Mouse (Mus musculus) CH12.LX (cell line): ENCODE data around the gene Kcnh2.

Source experiments
- CTCF ChIP-seq, 2 experiments: IDR thresholded peaks in 1 of 2; conservative IDR thresholded peaks in 1 of 2; 2 replicates each; pipeline ENCODE4 v1.5.1; 2011 to 2012; ENCODE audit warnings: low read depth in 2 of 2, low read length in 2 of 2, improper control_type of control experiment in 1 of 2, inconsistent platforms in 1 of 2, mild to moderate bottlenecking in 1 of 2, moderate library complexity in 1 of 2
- ELF1 ChIP-seq: IDR thresholded peaks from 2 replicates; pipeline ENCODE4 v1.6.1; 2014; ENCODE audit warnings: low read depth, mild to moderate bottlenecking, inconsistent platforms, low read length, improper control_type of control experiment
- HCFC1 ChIP-seq: IDR thresholded peaks from 2 replicates; pipeline ENCODE4 v1.6.1; 2012; ENCODE audit warnings: low read depth, mild to moderate bottlenecking, inconsistent platforms, low read length, improper control_type of control experiment
- JUND ChIP-seq: conservative IDR thresholded peaks from 2 replicates; pipeline ENCODE4 v1.6.1; 2011; ENCODE audit warnings: low read depth, low read length, improper control_type of control experiment
- MAFK ChIP-seq: IDR thresholded peaks from 2 replicates; pipeline ENCODE4 v1.6.1; 2011; ENCODE audit warnings: low read length, improper control_type of control experiment; ENCODE audit not compliant: insufficient replicate concordance
- MXI1 ChIP-seq: IDR thresholded peaks from 2 replicates; pipeline ENCODE4 v1.6.1; 2011; ENCODE audit warnings: mild to moderate bottlenecking, low read depth, low read length, improper control_type of control experiment
- NELFE ChIP-seq: IDR thresholded peaks from 2 replicates; pipeline ENCODE4 v1.6.1; 2011; ENCODE audit warnings: low read depth, low read length, improper control_type of control experiment
- RAD21 ChIP-seq: IDR thresholded peaks from 2 replicates; pipeline ENCODE4 v1.6.1; 2011; ENCODE audit warnings: low read depth, mild to moderate bottlenecking, low read length, improper control_type of control experiment, moderate library complexity
- RCOR1 ChIP-seq: conservative IDR thresholded peaks from 2 replicates; pipeline ENCODE4 v1.6.1; 2012; ENCODE audit warnings: low read depth, mild to moderate bottlenecking, inconsistent platforms, low read length, improper control_type of control experiment
- SIN3A ChIP-seq: IDR thresholded peaks from 2 replicates; pipeline ENCODE4 v1.6.1; 2012; ENCODE audit warnings: low read length, improper control_type of control experiment, inconsistent platforms
- USF1 ChIP-seq: IDR thresholded peaks from 2 replicates; pipeline ENCODE4 v1.6.1; 2014; ENCODE audit warnings: low read depth, mild to moderate bottlenecking, inconsistent platforms, low read length, improper control_type of control experiment
- ZKSCAN1 ChIP-seq: IDR thresholded peaks from 2 replicates; pipeline ENCODE4 v1.6.1; 2012; ENCODE audit warnings: low read depth, inconsistent platforms, low read length, improper control_type of control experiment, borderline replicate concordance

GRCm38 (mm10) chr5:24350531-24351250, 713 bp downstream of the Kcnh2 start:
- TF ChIP-seq CTCF (conservative IDR thresholded peaks at IDR 0.05 in 1 of 2, IDR thresholded peaks at IDR 0.05 in 1 of 2; ENCODE audit: low read depth in 2 of 2, low read length in 2 of 2) (no peak), SIN3A (no peak), MAFK (no peak), RCOR1 (no peak), ZKSCAN1 (no peak), MXI1 (no peak), USF1 (no peak), HCFC1 (no peak), RAD21 (no peak), JUND (no peak), NELFE (no peak), ELF1 (no peak)
